Mouse (Mus musculus): ENCODE measurements around the gene Ntmt1. TPM values are rescaled to one million over a fixed set of nuclear protein-coding genes. Genes with fewer than 3 reads are reported as not detected.

Gene Ntmt1
- polyA plus RNA-seq, 1 experiment from 2014 or later: 126 TPM

DNA sequence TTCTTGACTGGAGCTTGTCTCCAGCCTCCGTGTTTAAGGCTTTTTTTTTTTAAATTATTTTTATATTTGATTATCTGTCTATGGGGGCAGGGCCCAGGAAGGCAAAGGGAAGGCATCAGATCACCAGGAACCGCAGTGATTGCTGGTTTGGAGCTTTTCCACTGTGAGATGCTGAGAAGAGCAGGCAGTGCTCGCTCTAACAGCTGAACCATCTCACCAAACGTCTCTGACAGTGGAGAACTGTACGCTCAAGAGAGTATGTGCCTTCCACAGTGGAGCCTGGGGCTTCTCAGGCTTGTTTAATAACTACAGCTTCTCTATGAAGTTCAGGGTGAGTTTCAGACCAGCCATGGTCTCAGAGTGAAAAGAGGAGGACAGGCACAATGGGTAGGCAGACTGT is 1.9 kb downstream of the Ntmt1 start:
- peaks cover 38% of the 10 kb centered on the region for H3K4me1 ChIP-seq
- H3K9me3 ChIP-seq (replicated peaks): no peaks in the 10 kb centered on the region
- peaks cover 14% of the 10 kb centered on the region; the same call in 1 of the 2 replicates for H3K27me3 ChIP-seq (ENCODE audit: low read depth, poor library complexity, severe bottlenecking)
- WGBS: 92% methylated on average over 5 of the region's 5 CpGs
- H3K4me3 ChIP-seq: peak overlapping the region; percentile 39; the same call in 1 of the 2 replicates
- H3K36me3 ChIP-seq: peaks cover 47% of the 10 kb centered on the region
- no peak overlapping the region for H3K27ac ChIP-seq (replicated peaks)
- no peak for DNase-seq (ENCODE audit: low spot score)

DNA sequence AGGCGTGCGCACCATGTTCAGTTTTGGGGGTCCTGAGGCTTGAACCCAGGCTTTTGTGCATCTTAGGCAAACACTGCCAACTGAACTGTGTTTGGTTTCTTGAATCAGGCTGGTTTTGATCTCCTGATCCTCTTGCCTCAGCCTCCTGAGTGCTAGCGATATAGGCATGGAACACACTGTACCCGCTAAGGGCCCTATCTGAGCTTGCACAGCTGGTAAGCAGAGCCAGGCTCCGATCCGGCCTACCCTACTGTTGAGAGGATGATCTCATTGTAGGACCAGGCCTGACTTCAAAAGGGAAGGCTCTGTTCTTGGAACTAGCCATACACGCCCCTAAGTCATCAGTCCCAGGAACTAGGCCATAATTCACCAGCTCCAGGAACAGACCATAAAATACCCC is 2.9 kb downstream of the Ntmt1 start:
- Histone ChIP-seq H3K4me1 (peaks cover 38% of the 10 kb centered on the region), H3K36me3 (peaks cover 58% of the 10 kb centered on the region), H3K27ac (replicated peaks) (no peak overlapping the region), H3K27me3 (ENCODE audit: low read depth, poor library complexity, severe bottlenecking) (peaks cover 3% of the 10 kb centered on the region; the same call in 1 of the 2 replicates), H3K4me3 (no peak overlapping the region), H3K9me3 (replicated peaks) (no peaks in the 10 kb centered on the region)
- WGBS: 94% methylated on average over 7 of the region's 7 CpGs
- DNase-seq (ENCODE audit: low spot score): no peak

DNA sequence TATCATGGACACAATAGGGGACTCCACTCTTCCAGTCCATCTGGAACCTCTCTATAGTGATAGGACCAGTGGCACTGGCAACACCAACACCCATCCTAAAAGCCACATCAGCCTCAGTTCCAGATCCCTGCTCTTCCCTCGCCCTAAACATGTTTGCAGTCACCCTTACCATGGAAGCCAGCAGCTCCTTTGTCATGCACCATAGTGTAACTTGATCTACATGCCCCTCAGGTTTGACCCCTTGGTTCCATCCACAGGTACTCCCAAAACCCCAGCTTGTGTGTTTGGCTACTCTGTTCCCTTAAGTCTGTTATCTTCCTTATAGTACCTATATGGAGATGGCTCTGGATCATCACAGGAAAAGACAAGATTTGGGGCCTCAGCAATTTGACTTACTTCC is 8.8 kb downstream of the Ntmt1 start:
- Histone ChIP-seq H3K9me3 (replicated peaks) (peaks cover 11% of the 10 kb centered on the region), H3K27me3 (ENCODE audit: low read depth, poor library complexity, severe bottlenecking) (no peaks in the 10 kb centered on the region), H3K4me3 (no peak overlapping the region), H3K4me1 (no peaks in the 10 kb centered on the region), H3K36me3 (peaks cover 98% of the 10 kb centered on the region), H3K27ac (replicated peaks) (no peak overlapping the region)
- 86% methylated on average over 1 of the region's 1 CpGs for WGBS
- DNase-seq (ENCODE audit: low spot score): no peak

DNA sequence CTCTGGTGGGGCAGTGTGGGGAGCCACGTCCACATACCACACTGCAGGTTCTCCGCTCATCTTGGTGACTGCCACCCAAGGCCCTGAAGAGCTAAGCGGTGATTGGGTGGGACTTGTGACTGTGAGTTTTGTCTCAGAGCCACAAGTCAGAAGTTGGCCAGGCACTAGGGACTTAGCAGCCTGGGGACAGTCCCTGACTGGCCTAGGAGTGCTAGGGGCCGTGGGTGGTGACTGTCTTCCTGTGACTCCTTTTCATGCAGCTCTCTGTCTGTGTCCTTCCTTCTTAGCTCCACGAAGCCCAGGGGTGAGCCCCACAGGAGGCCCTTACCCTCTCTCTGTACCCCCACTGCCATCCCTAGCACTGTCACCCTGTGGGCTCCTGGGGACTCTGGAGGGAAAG is 12.2 kb downstream of the Ntmt1 start:
- peaks cover 11% of the 10 kb centered on the region for H3K9me3 ChIP-seq (replicated peaks)
- peaks cover 6% of the 10 kb centered on the region; the same call in 1 of the 2 replicates for H3K4me1 ChIP-seq
- H3K27me3 ChIP-seq (ENCODE audit: low read depth, poor library complexity, severe bottlenecking): no peaks in the 10 kb centered on the region
- H3K36me3 ChIP-seq: peaks cover 98% of the 10 kb centered on the region
- H3K27ac ChIP-seq (replicated peaks): no peak overlapping the region
- DNase-seq (ENCODE audit: low spot score): no peak
- no peak overlapping the region for H3K4me3 ChIP-seq
- 94% methylated on average over 5 of the region's 5 CpGs for WGBS

DNA sequence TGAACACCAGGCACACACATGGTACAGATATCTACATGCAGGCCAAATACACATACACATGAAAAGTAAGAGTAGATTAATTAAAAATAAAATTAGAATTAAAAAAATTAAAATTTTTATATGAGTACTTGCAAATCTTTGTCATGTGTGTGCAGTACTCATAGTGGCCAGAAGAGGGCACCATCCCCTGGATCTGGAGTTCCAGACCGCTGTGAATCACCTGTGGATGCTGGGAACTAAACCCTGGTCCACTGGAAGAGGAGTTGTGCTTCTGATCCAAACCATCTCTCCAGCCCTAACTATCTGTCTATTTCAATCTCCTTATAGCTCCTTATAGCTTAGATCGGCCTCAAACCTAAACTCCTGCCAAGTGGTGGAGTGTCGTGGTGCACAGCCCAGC is 13.4 kb downstream of the Ntmt1 start:
- Histone ChIP-seq H3K36me3 (peaks cover 98% of the 10 kb centered on the region), H3K27ac (replicated peaks) (no peak overlapping the region), H3K9me3 (replicated peaks) (peaks cover 11% of the 10 kb centered on the region), H3K4me1 (peaks cover 7% of the 10 kb centered on the region; the same call in 1 of the 2 replicates), H3K4me3 (no peak overlapping the region), H3K27me3 (ENCODE audit: low read depth, poor library complexity, severe bottlenecking) (no peaks in the 10 kb centered on the region)
- WGBS: 93% methylated on average over 3 of the region's 3 CpGs
- DNase-seq (ENCODE audit: low spot score): no peak

DNA sequence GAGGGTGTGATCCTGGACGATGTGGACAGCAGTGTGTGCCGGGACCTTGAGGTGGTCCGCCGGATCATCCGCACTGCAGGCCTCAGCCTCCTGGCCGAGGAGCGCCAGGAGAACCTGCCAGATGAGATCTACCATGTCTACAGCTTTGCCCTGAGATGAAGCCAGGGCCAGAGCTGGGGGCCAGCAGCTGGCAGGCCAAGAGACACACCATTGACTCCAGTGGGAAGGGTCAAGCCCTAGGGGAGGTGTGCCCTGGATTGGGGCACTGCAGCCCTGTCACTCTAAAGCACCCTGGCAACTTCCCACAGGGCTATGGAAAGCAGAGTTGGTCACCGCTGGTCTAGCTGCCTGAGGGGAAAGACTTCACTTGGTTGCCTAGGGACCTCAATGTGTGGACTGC is 14.8 kb downstream of the Ntmt1 start:
- Histone ChIP-seq H3K4me3 (no peak overlapping the region), H3K36me3 (peaks cover 94% of the 10 kb centered on the region), H3K4me1 (peaks cover 20% of the 10 kb centered on the region), H3K9me3 (replicated peaks) (peaks cover 11% of the 10 kb centered on the region), H3K27me3 (ENCODE audit: low read depth, poor library complexity, severe bottlenecking) (no peaks in the 10 kb centered on the region), H3K27ac (replicated peaks) (no peak overlapping the region)
- no peak for DNase-seq (ENCODE audit: low spot score)
- 91% methylated on average over 8 of the region's 8 CpGs for WGBS

DNA sequence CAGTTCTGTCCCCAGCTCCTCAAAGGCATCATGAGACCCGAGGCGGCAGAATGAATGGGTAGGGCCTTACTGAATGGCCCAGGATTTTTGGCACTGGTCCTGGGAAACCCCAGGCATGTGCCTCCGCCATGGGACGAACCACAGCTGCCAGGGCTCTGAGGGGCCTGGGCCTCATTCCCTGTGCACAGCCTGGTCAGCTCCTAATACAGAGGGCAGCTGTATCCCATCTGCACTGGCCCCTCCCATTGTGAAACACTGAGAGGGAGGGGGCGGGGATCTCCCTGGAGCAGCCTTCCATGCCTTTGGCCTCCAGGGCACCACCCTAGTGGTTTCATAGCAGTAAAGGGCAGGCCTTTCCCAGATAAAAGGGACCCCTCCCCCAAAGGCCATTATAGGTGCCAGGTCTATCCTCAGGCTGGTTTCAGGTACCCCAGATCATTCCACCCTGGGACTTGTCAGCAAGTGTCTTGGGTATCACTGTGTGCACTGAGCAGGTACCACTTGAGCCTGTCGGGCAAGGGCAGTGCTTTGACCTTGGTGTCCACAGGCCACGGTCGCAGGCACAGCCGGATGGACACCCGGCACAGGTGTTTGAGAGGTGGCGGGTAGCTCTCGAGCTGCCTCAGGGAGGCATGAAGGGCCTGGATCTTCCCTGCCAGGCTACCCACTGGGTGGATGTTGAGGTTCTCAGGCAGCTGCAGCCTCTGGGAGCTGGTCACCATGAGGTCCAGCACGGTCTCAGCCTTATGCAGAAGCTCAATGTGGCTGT is 15.9 kb downstream of the Ntmt1 start:
- no peak for DNase-seq (ENCODE audit: low spot score)

DNA sequence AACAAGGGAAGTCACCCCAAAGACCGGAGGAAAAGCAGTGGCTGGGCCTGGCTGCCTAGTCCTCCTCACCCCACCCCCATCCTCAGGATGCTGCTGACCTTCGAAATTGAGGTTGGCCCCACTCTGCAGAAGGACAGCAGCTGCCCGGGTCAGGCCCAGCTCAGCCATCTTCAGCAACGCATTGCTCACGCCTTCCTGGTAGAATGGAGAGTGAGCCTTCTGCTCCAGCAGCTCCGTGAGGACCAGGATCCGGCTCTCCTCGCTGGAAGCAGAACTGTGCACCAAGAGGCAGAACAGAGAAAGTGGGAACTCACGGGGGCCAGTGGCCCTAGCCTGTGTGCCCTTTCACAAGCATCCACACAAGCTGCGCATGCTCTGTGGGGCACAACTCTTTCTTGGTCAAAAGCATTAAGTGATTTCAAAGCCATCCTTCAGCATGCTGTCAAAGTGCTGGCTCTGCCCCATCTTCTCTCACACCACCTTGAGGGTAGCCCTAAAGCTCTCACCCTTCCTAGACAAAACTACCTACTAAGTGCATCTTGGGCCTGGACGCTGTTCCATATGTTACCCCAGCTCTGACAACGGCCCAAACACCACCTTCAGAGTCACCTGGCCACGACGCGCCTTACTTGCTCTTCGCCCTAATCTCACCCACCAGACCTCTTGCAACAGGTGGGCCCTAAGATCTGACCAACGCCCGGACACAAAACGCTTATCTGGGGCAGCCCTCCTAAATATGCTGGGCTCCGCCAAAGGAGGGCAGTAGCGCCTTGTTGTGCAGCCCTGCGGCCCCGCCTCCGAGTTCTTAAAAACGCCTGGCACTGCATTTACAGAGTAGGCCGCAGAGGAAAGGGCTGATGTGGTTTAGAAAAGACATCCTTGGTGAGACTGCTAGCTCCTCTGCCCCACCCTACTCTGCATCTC is 19.5 kb downstream of the Ntmt1 start:
- H3K4me1 ChIP-seq: peaks cover 39% of the 10 kb centered on the region
- peak overlapping the region; percentile 87 for H3K27ac ChIP-seq (replicated peaks)
- H3K27me3 ChIP-seq (ENCODE audit: low read depth, poor library complexity, severe bottlenecking): no peaks in the 10 kb centered on the region
- DNase-seq (ENCODE audit: low spot score): no peak
- H3K9me3 ChIP-seq (replicated peaks): no peaks in the 10 kb centered on the region
- peak overlapping the region; percentile 99 for H3K4me3 ChIP-seq
- WGBS: 39% methylated on average over 26 of the region's 26 CpGs
- peaks cover 48% of the 10 kb centered on the region for H3K36me3 ChIP-seq

More for the DNA sequence above, 15.9 kb downstream of the Ntmt1 start:
- Histone ChIP-seq H3K36me3 (peaks cover 83% of the 10 kb centered on the region), H3K4me3 (0 out of 2 replicates have a peak overlapping the region, but pooled peaks have one; percentile 7), H3K4me1 (peaks cover 30% of the 10 kb centered on the region), H3K9me3 (replicated peaks) (peaks cover 11% of the 10 kb centered on the region), H3K27ac (replicated peaks) (no peak overlapping the region), H3K27me3 (ENCODE audit: low read depth, poor library complexity, severe bottlenecking) (no peaks in the 10 kb centered on the region)
- 82% methylated on average over 13 of the region's 13 CpGs for WGBS

DNA sequence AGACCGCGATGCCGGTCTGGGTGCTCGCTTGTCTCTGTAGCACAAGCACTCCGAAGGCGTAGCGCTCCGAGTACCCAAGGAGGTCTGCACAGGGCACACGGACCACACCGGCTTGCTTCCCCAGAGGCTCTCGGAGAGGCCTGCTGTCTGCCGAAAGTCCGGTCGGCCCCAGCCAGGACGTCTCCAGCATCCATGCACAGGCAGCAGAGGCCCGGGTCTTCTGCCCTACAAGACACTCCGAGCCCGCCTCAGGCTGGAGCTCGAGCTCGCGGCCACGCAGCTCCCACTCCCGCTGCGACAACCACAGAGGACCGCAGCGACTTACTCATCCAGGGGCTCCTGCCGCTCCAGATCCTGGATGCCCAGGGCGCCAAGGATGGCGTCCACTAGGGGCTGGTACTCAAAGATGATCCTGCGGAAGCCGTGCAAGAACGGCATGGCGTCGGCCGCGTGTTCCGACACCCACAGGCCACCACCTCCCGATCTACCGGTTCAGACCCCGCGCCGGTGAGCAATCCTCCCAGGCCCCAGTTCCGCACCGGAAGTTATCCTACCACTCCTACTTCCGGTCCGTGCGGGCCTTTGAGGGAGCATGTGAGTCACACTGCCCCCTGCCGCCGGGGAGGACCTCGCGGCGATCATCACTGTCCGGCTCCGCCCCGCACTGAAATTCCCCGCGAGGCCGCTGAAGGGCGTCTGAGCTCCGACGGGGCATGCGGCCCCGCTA is 20.3 kb downstream of the Ntmt1 start:
- peaks cover 40% of the 10 kb centered on the region for H3K36me3 ChIP-seq
- H3K9me3 ChIP-seq (replicated peaks): no peaks in the 10 kb centered on the region
- H3K4me1 ChIP-seq: peaks cover 37% of the 10 kb centered on the region
- peak; percentile 94 for DNase-seq (ENCODE audit: low spot score)
- peak overlapping the region; percentile 99 for H3K4me3 ChIP-seq
- WGBS: under 1% methylated on average over 63 of the region's 63 CpGs
- peak overlapping the region; percentile 87 for H3K27ac ChIP-seq (replicated peaks)
- no peaks in the 10 kb centered on the region for H3K27me3 ChIP-seq (ENCODE audit: low read depth, poor library complexity, severe bottlenecking)

DNA sequence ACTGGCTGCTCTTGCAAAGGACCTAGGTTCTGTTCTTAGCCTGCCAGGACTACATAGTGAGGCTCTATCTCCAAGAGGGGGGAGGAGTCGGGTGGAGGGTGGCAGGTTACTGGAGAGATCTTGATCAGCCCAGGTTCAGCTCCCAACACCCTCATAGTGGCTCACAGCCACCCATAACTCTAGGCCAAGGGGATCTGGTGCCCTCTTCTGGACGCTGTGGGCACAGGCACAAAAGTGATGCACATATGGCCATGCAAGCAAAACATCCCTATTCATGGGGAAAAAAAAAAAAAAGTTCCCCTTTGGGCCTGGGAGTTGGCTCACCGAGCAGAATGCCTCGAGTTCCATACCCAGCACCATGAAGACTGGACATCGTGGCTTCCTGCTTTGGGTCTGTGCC is 21.7 kb downstream of the Ntmt1 start:
- WGBS: 38% methylated on average over 5 of the region's 5 CpGs
- no peaks in the 10 kb centered on the region for H3K9me3 ChIP-seq (replicated peaks)
- DNase-seq (ENCODE audit: low spot score): no peak
- peaks cover 25% of the 10 kb centered on the region for H3K36me3 ChIP-seq
- H3K4me3 ChIP-seq: no peak overlapping the region
- peaks cover 43% of the 10 kb centered on the region for H3K4me1 ChIP-seq
- H3K27me3 ChIP-seq (ENCODE audit: low read depth, poor library complexity, severe bottlenecking): no peaks in the 10 kb centered on the region
- H3K27ac ChIP-seq (replicated peaks): no peak overlapping the region

DNA sequence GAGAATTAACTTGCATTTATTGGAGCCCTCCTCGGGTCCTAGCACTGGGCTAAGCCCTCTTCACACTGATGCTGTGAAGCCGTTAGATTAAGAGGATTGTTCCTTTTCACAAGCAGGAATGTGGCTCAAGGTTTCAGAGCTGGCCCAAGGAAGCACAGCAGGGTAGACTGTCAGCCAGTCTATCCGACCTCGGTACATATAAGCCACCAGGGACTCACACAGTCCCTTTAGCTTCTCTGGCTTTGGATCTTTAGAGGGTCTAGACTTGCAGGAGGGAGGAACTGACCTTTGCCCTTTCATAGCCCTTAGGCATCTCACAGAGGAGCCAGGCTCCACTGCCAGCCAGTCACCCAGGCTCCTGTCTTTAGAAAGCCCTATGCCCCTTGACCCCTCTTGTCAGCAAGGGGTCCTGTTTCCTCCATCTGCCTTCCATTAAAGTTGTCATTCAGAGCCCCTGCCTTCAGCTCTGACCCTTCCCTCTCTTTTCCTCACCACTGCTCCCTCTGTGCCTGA is 22.7 kb downstream of the Ntmt1 start, which contains the start of gene Asb6:
TSS of gene Asb6 (minus strand) at position 51 of the 513 bp plus-strand sequence.
- 6% methylated on average over 4 of the region's 4 CpGs for WGBS
- DNase-seq (ENCODE audit: low spot score): no peak
- Histone ChIP-seq H3K4me3 (no peak within 1 kb of the TSS), H3K27me3 (ENCODE audit: low read depth, poor library complexity, severe bottlenecking) (no peaks in the 10 kb centered on the region), H3K27ac (replicated peaks) (peak within 1 kb of the TSS; percentile 10; the same call in 1 of the 2 replicates), H3K9me3 (replicated peaks) (no peaks in the 10 kb centered on the region), H3K36me3 (peaks cover 15% of the 10 kb centered on the region), H3K4me1 (peaks cover 49% of the 10 kb centered on the region)

DNA sequence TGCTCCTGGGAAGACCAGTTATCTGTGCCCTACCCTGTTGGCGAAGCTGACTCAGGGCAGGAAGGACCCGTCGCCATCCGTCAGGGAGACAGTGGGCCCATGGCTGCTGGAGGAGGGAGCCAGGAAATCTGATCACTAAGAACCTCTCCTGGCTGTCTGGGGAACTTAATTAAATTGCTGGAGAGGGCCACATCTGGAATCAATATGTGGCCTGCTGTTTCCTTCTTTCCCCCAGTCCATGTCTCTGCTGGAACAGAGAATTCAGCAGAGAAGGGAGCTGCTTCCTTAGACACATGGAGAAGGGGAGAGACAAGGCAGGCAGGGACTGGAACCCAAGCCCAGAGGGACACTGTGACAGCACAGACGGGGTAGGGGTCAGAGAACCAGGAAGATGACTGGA is 26.0 kb downstream of the Ntmt1 start:
- no peak for DNase-seq (ENCODE audit: low spot score)
- H3K36me3 ChIP-seq: no peaks in the 10 kb centered on the region
- H3K27me3 ChIP-seq (ENCODE audit: low read depth, poor library complexity, severe bottlenecking): no peaks in the 10 kb centered on the region
- 61% methylated on average over 5 of the region's 5 CpGs for WGBS
- no peak overlapping the region; the same call in 1 of the 2 replicates for H3K27ac ChIP-seq (replicated peaks)
- H3K4me3 ChIP-seq: no peak overlapping the region
- H3K9me3 ChIP-seq (replicated peaks): no peaks in the 10 kb centered on the region
- peaks cover 41% of the 10 kb centered on the region for H3K4me1 ChIP-seq

Data from midbrain, embryonic 10.5 days (tissue).